Mouse (Mus musculus): Measurements from ENCODE around the gene Rpusd2.

The Rpusd2 gene

GRCm38 (mm10) chr2:119032191-119032590 is 2.4 kb upstream of the Rpusd2 start:
- DNase-seq (ENCODE audit: low spot score in 2 of 2): no peak

GRCm38 (mm10) chr2:119035397-119035745 is 781 bp downstream of the Rpusd2 start:
- no peak for DNase-seq (ENCODE audit: low spot score in 2 of 2)

- DNase-seq (ENCODE audit: low spot score in 2 of 2): no peak
Observed at GRCm38 (mm10) chr2:119040882-119041281, 6.3 kb downstream of the Rpusd2 start.

DNA sequence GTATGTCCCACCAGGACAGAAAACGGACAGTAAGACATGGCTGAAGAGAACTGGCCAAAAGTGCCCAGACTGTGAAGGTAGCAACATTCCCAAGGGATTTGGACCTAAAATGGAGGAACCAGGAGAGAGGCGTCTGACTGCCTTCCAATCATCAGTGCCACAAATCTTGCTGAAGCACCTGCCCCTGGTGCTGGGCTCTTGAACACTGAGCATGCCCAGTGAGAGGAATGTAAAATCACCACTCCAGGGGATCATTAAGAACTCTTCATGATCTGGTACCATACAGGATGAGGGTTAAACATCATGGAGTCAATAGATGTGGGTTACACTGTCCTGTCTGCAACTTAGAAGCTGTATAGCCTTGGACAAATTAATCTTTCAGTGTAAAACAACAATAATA is 10.6 kb downstream of the Rpusd2 start:
- no peak for DNase-seq (ENCODE audit: low spot score in 2 of 2)

DNA sequence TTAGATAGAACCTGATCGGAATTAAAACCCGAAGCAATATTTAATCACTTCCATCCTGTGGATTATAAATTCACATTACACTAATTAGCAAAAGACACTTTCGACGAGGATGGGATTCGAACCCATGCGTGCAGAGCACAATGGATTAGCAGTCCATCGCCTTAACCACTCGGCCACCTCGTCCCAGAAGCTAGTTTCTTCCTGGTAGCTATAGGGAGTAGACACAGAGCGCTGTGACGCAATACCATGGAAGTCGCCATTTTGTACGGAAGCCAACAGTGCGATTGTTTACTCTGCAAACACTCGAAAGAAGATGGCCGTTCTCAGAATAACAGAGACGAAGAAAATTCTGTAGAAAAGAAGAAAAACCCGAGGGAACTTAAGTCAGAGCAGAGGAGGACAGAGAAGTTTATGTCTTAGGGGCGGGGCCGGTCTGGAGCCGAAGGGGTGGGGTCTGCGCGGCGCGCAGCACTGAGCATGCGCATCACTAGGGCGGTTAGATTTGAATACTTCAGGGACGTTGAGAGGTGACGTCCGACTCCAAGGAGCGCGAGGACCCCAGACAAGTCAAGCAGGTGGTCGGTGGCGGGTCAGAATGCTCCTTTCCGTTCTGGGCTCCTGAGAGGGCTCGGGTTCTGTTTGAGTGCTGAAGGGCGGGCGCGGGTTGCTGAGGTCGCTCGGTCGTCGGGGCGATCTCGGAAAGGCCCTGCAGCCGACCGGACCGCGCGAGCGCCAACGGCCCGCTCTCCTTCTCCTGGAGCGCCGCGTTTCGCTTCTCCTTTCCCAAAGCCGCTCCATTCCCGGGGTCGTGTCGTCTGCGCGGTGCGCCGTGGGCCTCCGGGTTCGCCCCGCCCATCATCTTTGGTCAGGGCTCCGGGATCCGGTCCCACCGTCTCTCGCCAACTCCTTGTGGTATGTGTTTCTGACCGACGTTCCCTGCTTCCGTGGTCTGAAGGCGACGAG is 12.3 kb downstream of the Rpusd2 start, which contains the start of gene Knl1:
Knl1 (plus strand) TSS at position 471 of the 963 bp plus-strand sequence.
- peak; percentile 91 to 93 for DNase-seq (ENCODE audit: low spot score in 2 of 2)

DNA sequence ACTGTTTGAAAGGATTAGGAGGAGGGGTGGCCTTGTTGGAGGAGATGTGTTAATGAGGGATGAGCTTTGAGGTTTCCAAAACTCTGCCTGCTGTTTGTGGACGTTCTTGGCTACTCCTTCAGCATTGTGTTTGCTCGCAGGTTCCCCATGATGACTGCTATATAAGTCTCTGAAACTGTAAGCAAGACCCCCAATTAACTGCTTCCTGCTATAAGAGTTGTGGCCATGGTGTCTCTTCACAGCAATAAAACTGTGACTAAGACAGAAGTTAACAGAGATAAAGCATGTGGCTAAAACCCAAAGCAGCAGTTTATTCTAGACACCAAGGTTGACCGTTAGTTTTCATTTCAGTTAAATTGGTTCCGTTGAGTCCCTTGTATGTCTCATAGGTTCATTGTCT is 13.3 kb downstream of the Rpusd2 start:
- no peak for DNase-seq (ENCODE audit: low spot score in 2 of 2)

DNA sequence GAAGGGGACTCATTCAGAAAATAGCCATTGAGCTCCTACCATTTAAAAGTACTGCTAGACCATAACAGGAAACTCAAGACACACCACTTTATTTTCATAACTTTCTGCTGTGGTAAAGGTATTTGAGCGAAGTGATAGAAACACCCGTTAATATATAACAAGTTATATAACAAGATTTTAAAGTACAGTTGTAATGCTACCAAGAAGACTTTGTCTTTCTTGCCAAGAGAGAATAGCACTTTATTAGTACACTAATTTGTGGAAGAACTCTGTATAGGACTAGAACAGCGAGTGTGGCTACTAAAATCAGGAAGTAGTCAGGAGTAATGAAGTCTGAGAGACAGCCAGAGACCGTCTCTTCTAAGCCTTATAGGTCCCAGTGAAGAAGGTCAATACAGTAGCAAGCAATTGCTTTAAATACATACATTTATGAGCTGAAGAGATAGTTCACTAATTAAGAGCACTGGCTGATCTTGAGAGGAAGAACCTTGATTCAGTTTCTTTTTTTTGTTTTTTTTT is 15.6 kb downstream of the Rpusd2 start:
- DNase-seq (ENCODE audit: low spot score in 2 of 2): no peak

GRCm38 (mm10) chr2:119060139-119060538 is 25.5 kb downstream of the Rpusd2 start:
- no peak for DNase-seq (ENCODE audit: low spot score in 2 of 2)

DNA sequence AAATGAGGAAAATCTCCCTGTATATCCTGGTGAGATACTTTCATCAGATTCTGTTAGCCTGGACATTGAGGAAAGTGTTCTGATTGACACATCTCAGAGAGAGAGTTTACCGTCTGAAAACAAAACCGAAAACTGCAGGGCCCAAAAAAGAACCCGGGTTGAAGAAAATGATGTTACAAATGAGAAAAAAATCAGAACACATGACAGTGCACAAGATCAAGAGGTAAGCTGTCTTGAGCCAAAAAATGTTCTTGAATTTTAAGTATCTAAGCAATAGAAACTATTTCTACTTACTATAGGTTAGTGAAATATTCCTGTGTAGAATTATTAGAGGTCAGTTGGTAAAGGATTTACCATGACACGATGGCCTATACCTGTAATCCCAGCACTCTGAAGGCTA is 37.8 kb downstream of the Rpusd2 start:
- no peak for DNase-seq (ENCODE audit: low spot score in 2 of 2)

DNA sequence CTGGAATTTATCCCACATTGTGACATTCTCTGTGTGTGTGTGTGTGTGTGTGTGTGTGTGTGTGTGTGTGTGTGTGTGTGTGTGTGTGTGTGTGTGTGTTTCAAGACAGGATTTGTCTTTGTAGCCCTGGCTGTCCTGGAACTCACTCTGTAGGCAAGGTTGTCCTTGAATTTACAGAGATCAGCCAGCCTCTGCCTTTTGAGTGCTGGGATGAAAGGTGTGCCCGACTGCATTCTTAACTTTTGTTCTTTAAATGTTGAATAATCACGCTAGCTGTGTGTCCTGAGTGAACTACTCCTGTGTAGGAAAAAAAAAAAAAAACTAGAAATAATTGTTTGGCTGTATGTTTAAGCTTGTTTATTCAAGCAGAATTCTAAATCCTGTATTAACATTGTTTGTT is 51.6 kb downstream of the Rpusd2 start:
- DNase-seq (ENCODE audit: low spot score in 2 of 2): no peak

Measured in right cerebral cortex, postnatal 36 days (tissue).